Mouse (Mus musculus): ENCODE data around the gene Akt2. TPM values are rescaled to one million over a fixed set of nuclear protein-coding genes. Genes with fewer than 3 reads are reported as not detected.
A peak's percentile ranks its signal among the peaks of the same experiment; 100 is the strongest.

Akt2 gene
- polyA plus RNA-seq, 1 experiment from 2014 or later: 35.8 TPM

DNA sequence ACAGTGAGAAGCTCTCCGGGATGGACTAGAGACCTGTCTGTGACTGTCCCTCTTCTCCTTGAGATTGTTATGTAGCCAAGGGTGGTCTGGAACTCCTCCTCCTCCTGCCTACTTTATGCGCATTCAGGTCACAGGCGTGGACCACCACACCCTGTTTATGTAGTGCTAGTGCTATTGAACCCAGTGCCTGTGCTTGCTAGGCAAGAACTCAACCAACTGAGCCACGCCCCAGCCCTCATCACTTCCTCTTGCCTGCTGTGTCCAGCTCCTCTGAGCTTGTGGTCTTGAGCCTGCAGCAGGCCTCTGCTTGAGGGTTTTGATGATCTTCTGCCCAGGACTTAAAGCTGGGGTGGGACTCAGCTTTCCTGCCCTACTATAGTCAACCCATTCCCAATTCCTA is 19.2 kb upstream of the Akt2 start:
- no peak overlapping the region for H3K4me3 ChIP-seq (ENCODE audit: low read depth, low read length)
- no peak overlapping the region for H3K27ac ChIP-seq (ENCODE audit: low read depth, low read length)
- no peaks in the 10 kb centered on the region for H3K9me3 ChIP-seq (ENCODE audit: control insufficient read depth)
- no peak for TF ChIP-seq CTCF (IDR thresholded peaks at IDR 0.05; ENCODE audit: low read depth)
- H3K4me2 ChIP-seq (replicated peaks; ENCODE audit: low read depth): no peak overlapping the region
- WGBS: 82% methylated on average over 4 of the region's 4 CpGs
- no peaks in the 10 kb centered on the region for H3K27me3 ChIP-seq (replicated peaks; ENCODE audit: control insufficient read depth, insufficient read depth, low read length)
- peaks cover 60% of the 10 kb centered on the region for H3K36me3 ChIP-seq (ENCODE audit: control insufficient read depth, insufficient read depth)
- H3K9ac ChIP-seq (ENCODE audit: low read depth, low read length): no peak overlapping the region
- no peaks in the 10 kb centered on the region for H3K4me1 ChIP-seq (replicated peaks; ENCODE audit: control insufficient read depth, insufficient read depth, low read length)
- no peak for ATAC-seq

DNA sequence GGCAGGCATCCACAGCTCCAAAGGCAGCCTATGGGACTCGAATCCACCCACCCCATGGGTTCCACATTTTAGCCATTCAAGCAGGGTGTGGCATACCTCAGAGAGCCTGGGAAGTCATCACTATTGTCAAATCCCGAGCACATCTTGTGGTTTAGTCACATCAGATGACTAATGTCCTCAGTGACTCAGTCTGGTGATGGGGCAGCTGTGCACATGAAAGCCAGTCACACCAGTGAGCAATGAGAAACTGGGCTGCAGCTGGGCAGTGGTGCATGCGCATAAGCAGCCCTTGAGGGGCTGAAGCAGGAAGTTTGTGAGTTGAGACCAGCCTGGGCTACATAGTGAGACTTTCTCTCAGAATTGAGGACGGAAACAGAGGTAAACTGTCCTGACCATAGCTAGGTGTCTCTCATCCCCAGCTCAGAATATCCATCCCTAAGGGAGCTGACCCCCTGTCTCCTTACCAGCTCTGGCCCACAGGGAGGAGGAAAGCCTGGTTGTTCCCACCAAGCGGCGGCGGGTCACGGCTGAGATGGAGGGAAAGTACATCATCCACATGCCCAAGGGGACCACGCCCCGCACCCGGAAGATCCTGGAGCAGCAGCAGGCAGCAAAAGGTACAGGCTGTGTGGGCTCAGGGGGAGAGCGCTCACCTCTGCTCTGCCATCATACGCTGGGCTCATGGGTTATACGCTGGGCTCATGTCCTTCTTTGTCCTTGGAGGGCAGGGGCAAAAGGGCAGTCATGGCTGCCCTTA is 17.1 kb upstream of the Akt2 start:
- Histone ChIP-seq H3K27me3 (replicated peaks; ENCODE audit: control insufficient read depth, insufficient read depth, low read length) (no peaks in the 10 kb centered on the region), H3K36me3 (ENCODE audit: control insufficient read depth, insufficient read depth) (peaks cover 54% of the 10 kb centered on the region), H3K9me3 (ENCODE audit: control insufficient read depth) (no peaks in the 10 kb centered on the region), H3K4me2 (replicated peaks; ENCODE audit: low read depth) (no peak overlapping the region), H3K9ac (ENCODE audit: low read depth, low read length) (no peak overlapping the region), H3K27ac (ENCODE audit: low read depth, low read length) (no peak overlapping the region), H3K4me1 (replicated peaks; ENCODE audit: control insufficient read depth, insufficient read depth, low read length) (no peaks in the 10 kb centered on the region), H3K4me3 (ENCODE audit: low read depth, low read length) (no peak overlapping the region)
- WGBS: 91% methylated on average over 14 of the region's 14 CpGs
- TF ChIP-seq CTCF (IDR thresholded peaks at IDR 0.05; ENCODE audit: low read depth): no peak
- no peak for ATAC-seq

DNA sequence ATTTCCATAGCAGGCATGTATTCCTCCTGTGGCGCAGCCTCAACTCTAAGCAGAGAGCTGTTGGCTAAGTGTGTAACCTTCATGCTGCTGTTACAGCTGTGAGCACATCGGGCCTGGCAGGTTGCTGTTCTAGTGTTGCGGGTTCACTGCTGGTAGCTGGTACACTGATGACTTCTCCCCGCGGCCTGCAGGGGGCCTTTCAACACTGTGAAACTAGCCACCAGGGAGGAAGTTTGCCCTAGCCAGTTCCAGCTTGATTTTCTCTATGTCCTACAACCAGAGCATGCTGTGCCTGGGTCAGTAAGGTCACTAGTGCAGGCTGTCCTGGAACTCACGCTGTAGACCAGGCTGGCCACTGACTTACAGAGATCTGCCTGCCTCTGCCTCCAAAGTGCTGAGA is 14.4 kb upstream of the Akt2 start:
- Histone ChIP-seq H3K4me2 (replicated peaks; ENCODE audit: low read depth) (no peak overlapping the region), H3K36me3 (ENCODE audit: control insufficient read depth, insufficient read depth) (peaks cover 68% of the 10 kb centered on the region), H3K9me3 (ENCODE audit: control insufficient read depth) (no peaks in the 10 kb centered on the region), H3K4me3 (ENCODE audit: low read depth, low read length) (no peak overlapping the region), H3K9ac (ENCODE audit: low read depth, low read length) (no peak overlapping the region), H3K27me3 (replicated peaks; ENCODE audit: control insufficient read depth, insufficient read depth, low read length) (no peaks in the 10 kb centered on the region), H3K27ac (ENCODE audit: low read depth, low read length) (no peak overlapping the region), H3K4me1 (replicated peaks; ENCODE audit: control insufficient read depth, insufficient read depth, low read length) (no peaks in the 10 kb centered on the region)
- peak; percentile 76 for TF ChIP-seq CTCF (IDR thresholded peaks at IDR 0.05; ENCODE audit: low read depth)
- WGBS: 70% methylated on average over 6 of the region's 6 CpGs
- 0 out of 2 replicates have a peak, but pooled peaks have one; percentile 39 for ATAC-seq

DNA sequence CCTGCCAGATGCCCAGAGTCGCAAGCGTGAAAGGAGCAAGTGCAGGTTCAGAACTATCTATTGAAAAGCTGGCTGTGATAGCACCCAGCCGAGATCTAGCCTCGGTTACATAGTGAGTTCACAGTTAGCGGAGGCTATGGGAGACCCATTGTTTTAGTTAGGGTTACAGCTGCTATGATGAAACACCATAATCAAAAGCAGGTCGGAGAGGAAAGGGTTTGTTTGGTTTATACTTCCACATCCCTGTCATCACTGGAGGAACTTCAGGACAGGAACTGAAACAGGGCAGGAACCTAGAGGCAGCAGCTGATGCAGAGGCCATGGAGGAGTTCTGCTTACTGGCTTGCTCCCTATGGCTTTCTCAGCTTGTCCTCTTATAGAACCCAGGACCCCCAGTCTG is 13.8 kb upstream of the Akt2 start:
- Histone ChIP-seq H3K4me1 (replicated peaks; ENCODE audit: control insufficient read depth, insufficient read depth, low read length) (no peaks in the 10 kb centered on the region), H3K36me3 (ENCODE audit: control insufficient read depth, insufficient read depth) (peaks cover 65% of the 10 kb centered on the region), H3K4me2 (replicated peaks; ENCODE audit: low read depth) (no peak overlapping the region), H3K9ac (ENCODE audit: low read depth, low read length) (no peak overlapping the region), H3K27ac (ENCODE audit: low read depth, low read length) (no peak overlapping the region), H3K4me3 (ENCODE audit: low read depth, low read length) (no peak overlapping the region), H3K9me3 (ENCODE audit: control insufficient read depth) (no peaks in the 10 kb centered on the region), H3K27me3 (replicated peaks; ENCODE audit: control insufficient read depth, insufficient read depth, low read length) (no peaks in the 10 kb centered on the region)
- ATAC-seq: no peak
- TF ChIP-seq CTCF (IDR thresholded peaks at IDR 0.05; ENCODE audit: low read depth): no peak
- 85% methylated on average over 6 of the region's 6 CpGs for WGBS

DNA sequence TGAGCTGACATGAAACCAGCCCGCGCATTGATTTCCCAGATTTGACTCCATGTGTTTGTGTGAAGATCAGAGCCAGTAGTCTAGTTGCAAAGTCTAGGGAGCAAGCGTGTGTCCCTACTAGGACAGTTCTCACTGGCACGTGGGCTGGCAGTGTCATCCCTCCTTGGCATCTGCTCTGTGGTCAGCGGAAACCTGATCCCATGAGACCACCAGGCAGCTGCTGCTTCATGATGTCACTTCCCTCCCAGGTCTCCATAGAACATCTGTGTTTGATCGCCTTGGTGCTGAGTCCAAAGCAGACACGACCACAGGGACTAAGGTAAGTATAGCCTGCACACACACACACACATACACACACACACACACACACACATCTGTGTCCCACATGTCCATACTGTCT is 12.9 kb upstream of the Akt2 start:
- TF ChIP-seq CTCF (IDR thresholded peaks at IDR 0.05; ENCODE audit: low read depth): no peak
- H3K4me2 ChIP-seq (replicated peaks; ENCODE audit: low read depth): no peak overlapping the region
- H3K27ac ChIP-seq (ENCODE audit: low read depth, low read length): no peak overlapping the region
- H3K27me3 ChIP-seq (replicated peaks; ENCODE audit: control insufficient read depth, insufficient read depth, low read length): no peaks in the 10 kb centered on the region
- no peak overlapping the region for H3K4me3 ChIP-seq (ENCODE audit: low read depth, low read length)
- ATAC-seq: no peak
- peaks cover 67% of the 10 kb centered on the region for H3K36me3 ChIP-seq (ENCODE audit: control insufficient read depth, insufficient read depth)
- no peak overlapping the region for H3K9ac ChIP-seq (ENCODE audit: low read depth, low read length)
- no peaks in the 10 kb centered on the region for H3K4me1 ChIP-seq (replicated peaks; ENCODE audit: control insufficient read depth, insufficient read depth, low read length)
- 87% methylated on average over 7 of the region's 7 CpGs for WGBS
- H3K9me3 ChIP-seq (ENCODE audit: control insufficient read depth): no peaks in the 10 kb centered on the region

DNA sequence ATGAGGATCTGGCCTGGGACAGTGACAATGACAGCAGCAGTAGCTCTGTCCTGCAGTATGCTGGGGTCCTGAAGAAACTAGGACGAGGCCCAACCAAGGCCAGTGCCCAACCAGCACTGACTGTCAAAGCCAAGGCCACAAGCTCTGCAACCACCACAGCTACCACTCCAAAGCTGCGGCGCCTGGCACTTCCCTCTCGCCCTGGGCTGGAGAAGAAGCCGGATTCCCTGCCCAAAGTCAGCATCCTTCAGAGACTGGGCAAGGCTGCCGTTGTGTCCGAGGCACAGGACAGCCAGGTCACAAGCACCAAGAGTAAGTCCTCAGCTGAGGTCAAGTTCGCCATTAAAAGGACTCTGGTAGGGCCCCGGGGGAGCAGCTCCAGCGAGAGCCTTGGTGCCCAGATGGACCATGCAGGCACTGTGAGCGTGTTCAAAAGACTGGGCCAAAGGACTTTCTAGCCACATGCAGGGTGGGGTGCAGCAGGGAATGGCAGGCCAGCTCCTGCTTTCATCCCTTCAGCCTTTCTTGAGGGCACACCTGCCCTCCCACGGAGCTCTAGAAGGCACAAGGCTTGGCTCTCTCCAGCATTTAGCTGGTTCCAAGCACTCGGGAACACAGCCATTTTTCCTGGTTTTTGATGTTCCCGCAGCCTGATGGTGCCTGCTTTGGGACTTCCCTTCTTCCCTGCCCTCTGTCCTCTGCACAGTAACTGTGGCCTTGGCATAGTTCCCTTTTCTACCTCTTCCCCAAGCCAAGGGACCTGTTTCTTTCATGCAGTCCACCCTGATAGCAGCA is 10.8 kb upstream of the Akt2 start:
- H3K36me3 ChIP-seq (ENCODE audit: control insufficient read depth, insufficient read depth): peaks cover 59% of the 10 kb centered on the region
- TF ChIP-seq CTCF (IDR thresholded peaks at IDR 0.05; ENCODE audit: low read depth): no peak
- WGBS: 91% methylated on average over 14 of the region's 14 CpGs

More for the DNA sequence above, 10.8 kb upstream of the Akt2 start:
- ATAC-seq: no peak
- Histone ChIP-seq H3K27me3 (replicated peaks; ENCODE audit: control insufficient read depth, insufficient read depth, low read length) (no peaks in the 10 kb centered on the region), H3K9ac (ENCODE audit: low read depth, low read length) (no peak overlapping the region), H3K4me1 (replicated peaks; ENCODE audit: control insufficient read depth, insufficient read depth, low read length) (no peaks in the 10 kb centered on the region), H3K4me3 (ENCODE audit: low read depth, low read length) (no peak overlapping the region), H3K4me2 (replicated peaks; ENCODE audit: low read depth) (no peak overlapping the region), H3K27ac (ENCODE audit: low read depth, low read length) (no peak overlapping the region), H3K9me3 (ENCODE audit: control insufficient read depth) (no peaks in the 10 kb centered on the region)

Measured in intestine, postnatal 0 days (tissue).